Mouse (Mus musculus): ENCODE results near the gene Bst1. TPM values are rescaled to one million over a fixed set of nuclear protein-coding genes. Genes with fewer than 3 reads are reported as not detected.

Bst1 gene
- polyA plus RNA-seq, 1 experiment from 2014 or later, result 2.8 TPM

- H3K27me3 ChIP-seq (ENCODE audit: control insufficient read depth, insufficient read depth, low read length), result no peaks in the 10 kb centered on the region
- H3K9me3 ChIP-seq (replicated peaks; ENCODE audit: control insufficient read depth, low read length), result no peaks in the 10 kb centered on the region
- H3K27ac ChIP-seq (ENCODE audit: low read length), result no peak overlapping the region
- no peaks in the 10 kb centered on the region for H3K4me1 ChIP-seq (ENCODE audit: control insufficient read depth, insufficient read depth, low read length)
- no peak for ATAC-seq (replicated peaks; ENCODE audit: extremely low read depth, insufficient read depth, low FRiP score)
- 79% methylated on average over 5 of the region's 5 CpGs for WGBS
- H3K4me3 ChIP-seq (ENCODE audit: low read length), result no peak overlapping the region
- H3K4me2 ChIP-seq (ENCODE audit: low read depth, low read length), result no peak overlapping the region
- no peaks in the 10 kb centered on the region for H3K36me3 ChIP-seq (ENCODE audit: control insufficient read depth, insufficient read depth)
- no peak overlapping the region for H3K9ac ChIP-seq (ENCODE audit: low read length)
Measured at GRCm38 (mm10) chr5:43845083-43845482, 26.4 kb downstream of the Bst1 start.

- Histone ChIP-seq H3K4me3 (ENCODE audit: low read length) (no peak overlapping the region), H3K9me3 (replicated peaks; ENCODE audit: control insufficient read depth, low read length) (no peaks in the 10 kb centered on the region), H3K9ac (ENCODE audit: low read length) (no peak overlapping the region), H3K4me2 (ENCODE audit: low read depth, low read length) (no peak overlapping the region), H3K27me3 (ENCODE audit: control insufficient read depth, insufficient read depth, low read length) (no peaks in the 10 kb centered on the region), H3K4me1 (ENCODE audit: control insufficient read depth, insufficient read depth, low read length) (no peaks in the 10 kb centered on the region), H3K27ac (ENCODE audit: low read length) (no peak overlapping the region), H3K36me3 (ENCODE audit: control insufficient read depth, insufficient read depth) (no peaks in the 10 kb centered on the region)
- WGBS, result 34% methylated on average over 1 of the region's 1 CpGs
- no peak for ATAC-seq (replicated peaks; ENCODE audit: extremely low read depth, insufficient read depth, low FRiP score)
Measured at GRCm38 (mm10) chr5:43845646-43846045, 27.0 kb downstream of the Bst1 start.

- no peak for ATAC-seq (replicated peaks; ENCODE audit: extremely low read depth, insufficient read depth, low FRiP score)
- H3K9ac ChIP-seq (ENCODE audit: low read length), result no peak overlapping the region
- no peak overlapping the region for H3K27ac ChIP-seq (ENCODE audit: low read length)
- no peak overlapping the region for H3K4me2 ChIP-seq (ENCODE audit: low read depth, low read length)
- H3K27me3 ChIP-seq (ENCODE audit: control insufficient read depth, insufficient read depth, low read length), result no peaks in the 10 kb centered on the region
- H3K4me3 ChIP-seq (ENCODE audit: low read length), result no peak overlapping the region
- no peaks in the 10 kb centered on the region for H3K36me3 ChIP-seq (ENCODE audit: control insufficient read depth, insufficient read depth)
- H3K4me1 ChIP-seq (ENCODE audit: control insufficient read depth, insufficient read depth, low read length), result no peaks in the 10 kb centered on the region
- H3K9me3 ChIP-seq (replicated peaks; ENCODE audit: control insufficient read depth, low read length), result no peaks in the 10 kb centered on the region
- 20% methylated on average over 2 of the region's 2 CpGs for WGBS
Measured at GRCm38 (mm10) chr5:43846227-43846626, 27.5 kb downstream of the Bst1 start.

GRCm38 (mm10) chr5:43847555-43847954 is 28.9 kb downstream of the Bst1 start:
- Histone ChIP-seq H3K27me3 (ENCODE audit: control insufficient read depth, insufficient read depth, low read length) (no peaks in the 10 kb centered on the region), H3K4me2 (ENCODE audit: low read depth, low read length) (no peak overlapping the region), H3K27ac (ENCODE audit: low read length) (no peak overlapping the region), H3K9me3 (replicated peaks; ENCODE audit: control insufficient read depth, low read length) (no peaks in the 10 kb centered on the region), H3K4me3 (ENCODE audit: low read length) (no peak overlapping the region), H3K9ac (ENCODE audit: low read length) (no peak overlapping the region), H3K36me3 (ENCODE audit: control insufficient read depth, insufficient read depth) (no peaks in the 10 kb centered on the region), H3K4me1 (ENCODE audit: control insufficient read depth, insufficient read depth, low read length) (no peaks in the 10 kb centered on the region)
- no peak for ATAC-seq (replicated peaks; ENCODE audit: extremely low read depth, insufficient read depth, low FRiP score)

GRCm38 (mm10) chr5:43848275-43848674 is 29.6 kb downstream of the Bst1 start:
- H3K9me3 ChIP-seq (replicated peaks; ENCODE audit: control insufficient read depth, low read length), result no peaks in the 10 kb centered on the region
- H3K27ac ChIP-seq (ENCODE audit: low read length), result no peak overlapping the region
- H3K36me3 ChIP-seq (ENCODE audit: control insufficient read depth, insufficient read depth), result no peaks in the 10 kb centered on the region
- no peaks in the 10 kb centered on the region for H3K4me1 ChIP-seq (ENCODE audit: control insufficient read depth, insufficient read depth, low read length)
- H3K9ac ChIP-seq (ENCODE audit: low read length), result no peak overlapping the region
- H3K4me3 ChIP-seq (ENCODE audit: low read length), result no peak overlapping the region
- 75% methylated on average over 3 of the region's 3 CpGs for WGBS
- no peak for ATAC-seq (replicated peaks; ENCODE audit: extremely low read depth, insufficient read depth, low FRiP score)
- H3K4me2 ChIP-seq (ENCODE audit: low read depth, low read length), result no peak overlapping the region
- no peaks in the 10 kb centered on the region for H3K27me3 ChIP-seq (ENCODE audit: control insufficient read depth, insufficient read depth, low read length)

- no peak for ATAC-seq (replicated peaks; ENCODE audit: extremely low read depth, insufficient read depth, low FRiP score)
- WGBS, result 72% methylated on average over 11 of the region's 11 CpGs
Measured at GRCm38 (mm10) chr5:43853096-43853867, 34.6 kb downstream of the Bst1 start.

GRCm38 (mm10) chr5:43853868-43854488 is 35.3 kb downstream of the Bst1 start:
- Histone ChIP-seq H3K36me3 (ENCODE audit: control insufficient read depth, insufficient read depth) (no peaks in the 10 kb centered on the region), H3K27ac (ENCODE audit: low read length) (no peak overlapping the region), H3K9me3 (replicated peaks; ENCODE audit: control insufficient read depth, low read length) (no peaks in the 10 kb centered on the region), H3K9ac (ENCODE audit: low read length) (no peak overlapping the region), H3K4me3 (ENCODE audit: low read length) (no peak overlapping the region), H3K4me1 (ENCODE audit: control insufficient read depth, insufficient read depth, low read length) (no peaks in the 10 kb centered on the region), H3K4me2 (ENCODE audit: low read depth, low read length) (no peak overlapping the region), H3K27me3 (ENCODE audit: control insufficient read depth, insufficient read depth, low read length) (no peaks in the 10 kb centered on the region)
- 72% methylated on average over 7 of the region's 7 CpGs for WGBS
- ATAC-seq (replicated peaks; ENCODE audit: extremely low read depth, insufficient read depth, low FRiP score), result no peak

More at GRCm38 (mm10) chr5:43853096-43853867, 34.6 kb downstream of the Bst1 start:
- Histone ChIP-seq H3K27me3 (ENCODE audit: control insufficient read depth, insufficient read depth, low read length) (no peaks in the 10 kb centered on the region), H3K36me3 (ENCODE audit: control insufficient read depth, insufficient read depth) (no peaks in the 10 kb centered on the region), H3K4me3 (ENCODE audit: low read length) (no peak overlapping the region), H3K9ac (ENCODE audit: low read length) (no peak overlapping the region), H3K27ac (ENCODE audit: low read length) (no peak overlapping the region), H3K4me1 (ENCODE audit: control insufficient read depth, insufficient read depth, low read length) (no peaks in the 10 kb centered on the region), H3K4me2 (ENCODE audit: low read depth, low read length) (no peak overlapping the region), H3K9me3 (replicated peaks; ENCODE audit: control insufficient read depth, low read length) (no peaks in the 10 kb centered on the region)

GRCm38 (mm10) chr5:43855769-43856168 is 37.1 kb downstream of the Bst1 start:
- no peaks in the 10 kb centered on the region for H3K9me3 ChIP-seq (replicated peaks; ENCODE audit: control insufficient read depth, low read length)
- H3K27me3 ChIP-seq (ENCODE audit: control insufficient read depth, insufficient read depth, low read length), result no peaks in the 10 kb centered on the region
- H3K4me3 ChIP-seq (ENCODE audit: low read length), result no peak overlapping the region
- H3K9ac ChIP-seq (ENCODE audit: low read length), result no peak overlapping the region
- no peak; the same call in 1 of the 2 replicates for ATAC-seq (replicated peaks; ENCODE audit: extremely low read depth, insufficient read depth, low FRiP score)
- no peaks in the 10 kb centered on the region for H3K36me3 ChIP-seq (ENCODE audit: control insufficient read depth, insufficient read depth)
- peaks cover 2% of the 10 kb centered on the region; the same call in 1 of the 2 replicates for H3K4me1 ChIP-seq (ENCODE audit: control insufficient read depth, insufficient read depth, low read length)
- WGBS, result 38% methylated on average over 2 of the region's 2 CpGs
- H3K4me2 ChIP-seq (ENCODE audit: low read depth, low read length), result no peak overlapping the region
- peak overlapping the region; percentile 27; the same call in 1 of the 2 replicates for H3K27ac ChIP-seq (ENCODE audit: low read length)

- no peak overlapping the region for H3K4me2 ChIP-seq (ENCODE audit: low read depth, low read length)
- H3K4me3 ChIP-seq (ENCODE audit: low read length), result no peak overlapping the region
- H3K9me3 ChIP-seq (replicated peaks; ENCODE audit: control insufficient read depth, low read length), result no peaks in the 10 kb centered on the region
- no peak for ATAC-seq (replicated peaks; ENCODE audit: extremely low read depth, insufficient read depth, low FRiP score)
- H3K4me1 ChIP-seq (ENCODE audit: control insufficient read depth, insufficient read depth, low read length), result peaks cover 2% of the 10 kb centered on the region; the same call in 1 of the 2 replicates
- 40% methylated on average over 8 of the region's 8 CpGs for WGBS
- H3K27me3 ChIP-seq (ENCODE audit: control insufficient read depth, insufficient read depth, low read length), result no peaks in the 10 kb centered on the region
- no peak overlapping the region for H3K27ac ChIP-seq (ENCODE audit: low read length)
- H3K36me3 ChIP-seq (ENCODE audit: control insufficient read depth, insufficient read depth), result no peaks in the 10 kb centered on the region
- no peak overlapping the region for H3K9ac ChIP-seq (ENCODE audit: low read length)
Measured at GRCm38 (mm10) chr5:43859663-43860062, 41.0 kb downstream of the Bst1 start.

All from heart, embryonic 16.5 days (tissue).